Mouse (Mus musculus): ENCODE measurements at regions not wholly inside any gene's neighbourhood (a gene's known extent, or its start where the extent isn't known, plus 50 kb on each side); places are given as distances from the start of the nearest gene placed in this dataset.
A peak's percentile ranks its signal among the peaks of the same experiment; 100 is the strongest.

GRCm38 (mm10) chr10:93361654-93362195, 50.8 kb upstream of the Elk3 start:
- DNase-seq (ENCODE audit: low read depth in 1 of 2, low spot score in 2 of 2): no peak

- no peak for DNase-seq (ENCODE audit: low read depth in 1 of 2, low spot score in 2 of 2)
Measured at GRCm38 (mm10) chr10:93364108-93364793, 53.3 kb upstream of the Elk3 start.

DNA sequence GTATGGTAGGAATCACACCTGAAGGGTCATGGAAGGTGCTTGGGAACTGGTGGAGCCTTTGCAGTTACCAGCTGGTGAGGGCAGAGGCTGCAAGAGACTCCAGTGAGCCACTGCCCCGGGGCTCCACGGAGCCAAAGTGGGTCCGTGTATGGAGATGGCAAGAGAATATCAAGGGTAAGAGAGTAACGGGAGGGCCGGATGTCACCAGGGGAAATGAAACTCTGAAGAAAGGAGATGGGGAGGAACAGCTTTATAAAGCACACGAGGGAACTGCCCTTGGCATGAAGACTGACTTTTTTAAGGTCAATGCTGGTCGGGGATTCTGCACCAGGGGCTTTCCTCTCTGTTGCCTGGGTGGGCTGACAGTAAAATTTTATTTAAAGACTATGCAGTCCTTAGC, 53.9 kb upstream of the Elk3 start:
- DNase-seq (ENCODE audit: low read depth in 1 of 2, low spot score in 2 of 2): peak in 1 of 2 experiments; percentile 34

- DNase-seq (ENCODE audit: low read depth in 1 of 2, low spot score in 2 of 2): no peak
Measured at GRCm38 (mm10) chr10:93365318-93365717, 54.4 kb upstream of the Elk3 start.

- no peak for DNase-seq (ENCODE audit: low read depth in 1 of 2, low spot score in 2 of 2)
Measured at GRCm38 (mm10) chr10:93365824-93366223, 54.9 kb upstream of the Elk3 start.

DNA sequence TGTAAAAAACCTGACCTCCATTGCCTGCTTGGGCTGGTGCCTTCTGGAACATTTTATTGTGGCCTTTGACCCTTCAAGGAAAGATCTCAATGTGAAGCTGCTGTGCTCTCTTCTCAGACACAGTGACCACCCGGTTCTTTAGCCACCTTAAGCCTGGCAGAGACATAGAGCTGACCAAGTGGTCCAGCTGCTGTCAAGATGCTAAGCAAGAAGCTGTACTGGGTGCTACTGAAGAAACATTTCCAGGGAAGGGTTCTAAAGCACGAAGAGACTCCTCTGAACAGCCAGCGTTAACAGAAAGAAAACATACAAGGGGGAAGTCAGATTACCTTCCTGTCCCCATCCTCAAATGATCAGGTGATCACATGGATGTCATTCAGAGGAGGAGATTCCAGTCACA, 58.8 kb upstream of the Elk3 start:
- no peak for DNase-seq (ENCODE audit: low read depth in 1 of 2, low spot score in 2 of 2)

DNA sequence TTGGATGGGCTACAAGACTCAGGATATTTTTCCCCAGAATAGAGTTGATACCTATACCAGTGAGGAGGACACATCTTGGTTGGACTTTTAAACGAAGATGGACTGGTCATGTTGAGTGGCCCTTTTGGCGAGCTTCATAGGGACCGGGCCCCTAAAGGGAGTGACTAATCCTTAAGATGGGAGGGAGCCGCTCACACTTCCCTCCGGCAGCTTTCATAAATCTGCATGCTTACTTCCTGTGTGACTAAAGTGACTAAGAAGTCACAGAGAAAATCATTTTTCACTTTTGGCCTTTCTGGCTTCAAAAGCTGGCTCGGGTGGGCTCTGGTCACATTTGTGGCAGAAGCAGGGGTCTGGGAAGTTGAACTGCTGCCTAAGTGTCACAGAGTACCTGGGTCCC, 59.4 kb upstream of the Elk3 start:
- peak in 1 of 2 experiments; percentile 18 for DNase-seq (ENCODE audit: low read depth in 1 of 2, low spot score in 2 of 2)

- no peak for DNase-seq (ENCODE audit: low read depth in 1 of 2, low spot score in 2 of 2)
Measured at GRCm38 (mm10) chr10:93372281-93372680, 61.3 kb upstream of the Elk3 start.

- no peak for DNase-seq (ENCODE audit: low read depth in 1 of 2, low spot score in 2 of 2)
Measured at GRCm38 (mm10) chr10:93373265-93373664, 62.3 kb upstream of the Elk3 start.

- DNase-seq (ENCODE audit: low read depth in 1 of 2, low spot score in 2 of 2): no peak
Measured at GRCm38 (mm10) chr10:93373954-93374689, 63.2 kb upstream of the Elk3 start.

- DNase-seq (ENCODE audit: low read depth in 1 of 2, low spot score in 2 of 2): no peak
Measured at GRCm38 (mm10) chr10:93374690-93374994, 63.7 kb upstream of the Elk3 start.

DNA sequence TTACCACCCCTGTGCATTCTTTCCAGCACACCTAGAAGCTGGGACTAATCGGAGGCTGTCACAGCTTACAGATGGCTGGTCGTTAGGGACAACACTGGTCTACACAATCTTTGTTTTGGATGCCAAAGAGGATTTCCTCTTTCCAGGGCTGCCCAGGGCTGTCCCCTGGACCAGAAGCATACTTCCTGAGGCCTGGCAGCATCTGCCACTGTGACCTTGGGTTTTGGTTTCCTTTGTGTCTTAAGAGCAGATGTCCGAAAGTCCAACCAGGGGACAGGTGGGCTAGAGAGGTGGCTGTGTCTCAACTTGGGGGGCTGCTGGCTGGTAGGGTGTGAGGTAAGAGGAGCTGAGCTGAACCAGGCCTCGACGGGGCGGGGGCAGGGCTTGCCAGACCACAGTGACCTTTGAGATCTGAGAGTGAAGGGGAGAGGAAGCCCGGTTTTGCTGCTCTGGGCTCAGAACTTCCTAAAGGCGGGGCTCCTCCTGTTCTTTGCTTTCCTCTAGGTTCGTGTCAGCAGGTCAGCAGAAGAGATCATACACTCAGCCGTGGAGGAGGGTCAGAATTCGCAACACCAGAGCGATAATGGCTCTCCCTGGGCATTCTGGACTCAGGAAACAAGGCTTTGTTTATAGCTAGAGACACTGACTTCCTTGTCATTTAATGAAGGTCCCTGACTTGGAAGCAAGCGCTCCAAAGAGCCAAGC, 64.2 kb upstream of the Elk3 start:
- peak in 1 of 2 experiments; percentile 64 for DNase-seq (ENCODE audit: low read depth in 1 of 2, low spot score in 2 of 2)

DNA sequence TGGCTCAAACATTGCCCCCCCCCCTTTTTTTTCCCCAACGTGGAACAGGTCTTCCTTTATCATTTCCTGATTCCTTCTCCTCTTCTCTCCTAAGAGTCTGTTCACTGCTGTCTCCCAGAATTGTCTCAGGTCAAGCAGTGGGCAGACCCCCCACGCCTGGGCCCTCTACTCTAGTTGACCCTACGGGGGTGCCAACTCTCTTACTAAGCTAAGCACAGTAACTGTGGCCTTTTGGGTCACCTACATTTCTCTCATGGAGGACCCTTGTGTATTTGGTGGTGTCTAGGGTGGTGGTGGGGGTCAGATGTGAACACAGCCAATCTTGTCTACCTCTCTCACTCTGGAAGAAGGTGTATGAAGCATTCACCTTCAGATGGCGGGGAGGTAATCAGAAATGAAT, 64.8 kb upstream of the Elk3 start:
- no peak for DNase-seq (ENCODE audit: low read depth in 1 of 2, low spot score in 2 of 2)

DNA sequence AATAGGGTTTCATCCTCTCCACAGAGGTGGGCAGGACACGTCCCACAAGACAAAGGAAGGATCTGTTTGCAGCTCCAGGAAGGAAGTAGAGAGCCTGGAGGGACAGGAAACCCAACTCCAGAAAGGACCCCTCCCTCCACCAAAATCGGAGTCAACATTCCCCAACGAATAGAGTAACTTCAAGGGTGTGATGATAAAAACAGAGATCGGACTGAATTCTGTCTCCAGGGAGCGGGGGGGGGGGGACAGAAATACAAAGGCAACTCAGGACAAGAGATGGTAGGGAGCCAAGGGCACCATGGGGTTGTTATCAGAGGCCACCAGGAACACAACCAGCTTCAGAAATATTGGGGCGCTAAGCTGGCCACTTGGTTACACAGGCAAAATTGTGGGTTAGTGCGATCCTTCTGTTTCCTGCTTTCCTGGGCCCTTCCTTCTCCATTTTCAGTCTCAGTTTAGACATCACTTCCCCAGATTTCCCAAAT, 65.6 kb upstream of the Elk3 start:
- DNase-seq (ENCODE audit: low read depth in 1 of 2, low spot score in 2 of 2): no peak

DNA sequence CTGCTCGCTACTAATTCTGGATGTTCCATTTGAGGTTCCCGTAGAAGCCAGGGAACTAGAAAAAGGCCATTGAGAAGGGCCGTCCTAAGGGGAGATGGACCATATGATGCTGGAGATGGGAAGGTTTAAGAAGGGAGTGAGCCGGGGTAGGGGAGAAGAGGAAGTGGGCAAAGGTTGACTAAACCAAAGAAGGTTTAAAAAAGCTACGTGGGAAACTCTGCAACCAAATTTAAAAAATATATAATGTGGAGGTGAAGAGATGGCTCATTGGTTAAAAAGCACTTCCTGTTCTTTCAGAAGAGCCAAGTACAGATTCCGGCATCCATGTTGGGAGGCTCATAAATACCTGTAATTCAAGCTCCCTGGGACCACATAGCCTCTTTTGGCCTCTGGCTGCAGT, 63.9 kb upstream of the Lta4h start:
- DNase-seq (ENCODE audit: low read depth in 1 of 2, low spot score in 2 of 2): no peak

GRCm38 (mm10) chr10:93391296-93391695, 61.9 kb upstream of the Lta4h start:
- DNase-seq (ENCODE audit: low read depth in 1 of 2, low spot score in 2 of 2): no peak

- no peak for DNase-seq (ENCODE audit: low read depth in 1 of 2, low spot score in 2 of 2)
Measured at GRCm38 (mm10) chr10:93393902-93394301, 59.3 kb upstream of the Lta4h start.

- DNase-seq (ENCODE audit: low read depth in 1 of 2, low spot score in 2 of 2): no peak
Measured at GRCm38 (mm10) chr10:93397711-93398110, 55.5 kb upstream of the Lta4h start.

DNA sequence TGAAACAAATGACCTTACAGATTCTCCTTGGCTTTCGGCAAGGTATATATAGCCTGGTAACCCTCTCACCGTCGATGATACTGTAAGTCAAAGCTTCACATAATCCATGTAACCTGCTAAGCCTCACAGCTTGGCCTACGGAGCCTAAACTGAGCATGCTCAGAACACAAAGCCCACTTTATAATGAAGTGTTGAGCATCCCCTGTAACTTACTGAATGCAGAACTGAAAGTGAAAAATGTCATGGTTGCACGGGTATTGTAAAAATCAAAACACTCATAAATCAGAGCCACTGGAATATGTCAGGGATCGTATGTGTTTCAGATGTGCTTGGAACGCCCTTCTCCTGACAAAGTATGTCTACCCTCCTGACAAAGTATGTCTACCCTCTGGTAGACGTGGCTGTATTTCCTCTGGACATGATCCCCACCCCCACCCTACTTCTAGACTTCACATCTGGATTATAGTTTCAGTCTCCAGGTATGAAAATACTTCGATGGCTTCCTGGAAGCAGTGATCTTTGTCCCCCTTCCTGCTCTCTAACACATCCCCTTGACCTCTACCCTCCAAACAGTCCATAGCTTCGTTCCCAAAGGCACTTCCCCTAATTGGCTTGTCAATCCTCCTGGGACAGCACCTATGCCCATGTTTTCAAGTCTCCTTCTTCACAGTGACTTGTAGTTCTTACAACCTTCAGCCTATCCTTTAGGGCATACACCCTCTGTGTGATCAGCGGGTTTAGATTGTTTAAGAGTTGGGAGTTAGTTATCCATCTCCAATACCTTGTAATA, 54.5 kb upstream of the Lta4h start:
- no peak for DNase-seq (ENCODE audit: low read depth in 1 of 2, low spot score in 2 of 2)

- DNase-seq (ENCODE audit: low read depth in 1 of 2, low spot score in 2 of 2): no peak
Measured at GRCm38 (mm10) chr10:93402689-93403509, 50.3 kb upstream of the Lta4h start.

Measured in monocyte, adult 2 months (primary cell).